Mouse (Mus musculus): ENCODE results near the gene Ptpn3. TPM values are rescaled to one million over a fixed set of nuclear protein-coding genes. Genes with fewer than 3 reads are reported as not detected.

Gene Ptpn3
- total and polyA plus RNA-seq, 3 experiments = 9.0 to 36.4 (median 24.2) TPM

Other genes with a start within 250 kb of the Ptpn3 start
- 1 to 10 TPM; 2.2 to 3.8 TPM for gene Epb41l4b, start 158.4 kb downstream of the Ptpn3 start, total RNA-seq (2021)
- gene Epb41l4b, start 158.4 kb downstream of the Ptpn3 start, polyA plus RNA-seq (2012; rRNA removed) = 0.42 and 0.74 TPM in 2 replicates
- gene Palm2, start 132.4 kb upstream of the Ptpn3 start, total RNA-seq (2021) = 10 to 100 TPM; 20.0 to 39.5 TPM
- 0.99 and 1.9 TPM in 2 replicates for gene Palm2, start 132.4 kb upstream of the Ptpn3 start, polyA plus RNA-seq (2012; rRNA removed)

Measured in adrenal gland, adult 2 months (tissue).